Mouse (Mus musculus) neural tube, embryonic 13.5 days (tissue): ENCODE data around the gene 1700012B07Rik. TPM values are rescaled to one million over a fixed set of nuclear protein-coding genes. Genes with fewer than 3 reads are reported as not detected.

ENCODE experiments used
- polyA plus RNA-seq: library from polyadenylated mRNA; unstranded; fragments of >200 nt; fragmentation: Nextera tagmentation; extraction: Ambion mirVana; gene quantifications from 2 replicates; pipeline ENCODE4 v1.2.1, GENCODE M21; 2015

Gene 1700012B07Rik
- polyA plus RNA-seq, 1 experiment from 2014 or later: not detected

Other genes starting within 250 kb of the 1700012B07Rik start
- gene Wipi1, start 216.1 kb downstream of the 1700012B07Rik start, polyA plus RNA-seq: 23.4 and 24.7 TPM in 2 replicates
- gene Prkar1a, start 178.6 kb downstream of the 1700012B07Rik start, polyA plus RNA-seq: 457 and 493 TPM in 2 replicates
- gene Fam20a, start 105.8 kb downstream of the 1700012B07Rik start, polyA plus RNA-seq: 3.0 and 3.7 TPM in 2 replicates
- gene Abca8b, start 167.8 kb upstream of the 1700012B07Rik start, polyA plus RNA-seq: 1.4 and 1.8 TPM in 2 replicates